Mouse (Mus musculus) spleen, postnatal 36 days (tissue): ENCODE measurements around the gene Cyb5b.
"Not testable (repeated sequence)": the region's sequence is repeated elsewhere in the genome, so short reads cannot be mapped to it uniquely, and the experiment has no call there.

ENCODE experiments used
- DNase-seq, 2 experiments: peaks; one replicate each; pipeline ENCODE4 v3.0.0; 2022; ENCODE audit warnings: low spot score in 2 of 2, mixed read lengths in 1 of 2

Gene Cyb5b

DNA sequence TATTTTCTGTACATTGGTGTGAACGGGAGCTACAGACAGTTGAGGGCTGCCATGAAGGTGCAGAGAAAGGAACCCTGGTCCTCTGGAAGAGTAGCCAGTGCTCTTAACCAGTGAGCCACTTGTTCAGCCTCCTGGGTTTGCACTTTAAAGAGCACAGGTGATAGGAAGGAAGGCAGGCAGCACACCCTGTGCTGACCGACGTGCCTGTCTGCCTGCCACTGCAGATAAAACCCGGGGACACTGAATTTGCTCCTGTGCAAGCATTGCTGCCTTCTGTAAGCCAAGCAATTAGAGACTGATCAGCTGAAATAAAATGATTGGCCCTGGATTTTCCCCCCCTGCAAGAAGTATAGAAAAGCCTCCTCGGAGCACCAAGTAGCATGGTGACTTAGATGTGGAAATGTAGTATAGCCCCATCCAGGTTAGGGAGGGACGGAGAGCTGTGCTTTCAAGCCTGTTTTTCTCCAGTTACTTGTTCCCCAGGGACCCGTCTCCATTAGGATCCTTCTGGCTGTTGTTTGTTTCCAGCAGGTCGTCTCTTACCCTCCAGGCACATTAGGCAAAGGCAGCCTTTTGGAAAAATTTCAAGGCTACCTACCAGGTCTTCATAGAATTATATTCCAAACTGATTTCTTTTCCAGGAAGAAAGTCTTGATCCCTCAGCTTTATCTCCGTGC, 22.7 kb downstream of the Cyb5b start:
- DNase-seq, result no peak

DNA sequence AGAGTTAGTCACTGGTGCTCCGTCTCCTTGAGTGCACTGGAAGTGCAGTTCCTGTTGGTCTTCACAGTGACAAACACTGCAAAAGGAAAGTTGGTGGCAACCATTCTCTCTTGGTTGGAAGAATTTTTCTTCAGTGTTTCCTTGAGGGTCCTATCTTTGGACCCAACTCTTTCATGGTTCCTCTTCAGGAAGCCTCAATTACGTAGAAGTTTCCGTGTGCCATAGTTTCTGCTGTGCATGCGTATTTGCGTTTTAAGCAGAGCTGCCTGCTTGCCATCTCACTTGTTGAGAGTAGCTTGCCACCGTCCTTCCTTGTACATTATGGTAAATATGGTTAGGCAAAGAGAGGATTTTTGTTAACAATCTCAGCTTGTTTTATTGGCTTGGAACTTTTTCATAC, 30.7 kb downstream of the Cyb5b start:
- DNase-seq, result no peak

DNA sequence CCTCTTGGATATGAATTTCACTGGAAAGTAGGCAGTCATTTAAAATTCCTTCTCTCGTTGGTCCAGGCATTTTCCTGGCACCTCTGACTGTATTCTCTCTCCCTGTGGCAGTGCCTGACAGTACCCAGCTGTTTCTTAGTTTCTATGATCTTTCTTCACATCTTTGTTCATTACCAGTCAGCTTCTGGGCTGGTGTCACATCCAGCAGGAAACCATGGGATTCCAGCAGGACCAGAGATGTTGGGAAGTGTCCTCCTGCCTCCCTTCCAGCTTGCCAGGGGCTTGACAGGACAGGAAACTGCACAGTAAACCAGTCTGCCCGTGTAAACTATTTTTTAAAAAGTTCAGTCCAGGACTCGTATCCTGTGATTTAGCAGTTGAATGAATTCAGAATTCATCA, 34.6 kb downstream of the Cyb5b start:
- no peak for DNase-seq

DNA sequence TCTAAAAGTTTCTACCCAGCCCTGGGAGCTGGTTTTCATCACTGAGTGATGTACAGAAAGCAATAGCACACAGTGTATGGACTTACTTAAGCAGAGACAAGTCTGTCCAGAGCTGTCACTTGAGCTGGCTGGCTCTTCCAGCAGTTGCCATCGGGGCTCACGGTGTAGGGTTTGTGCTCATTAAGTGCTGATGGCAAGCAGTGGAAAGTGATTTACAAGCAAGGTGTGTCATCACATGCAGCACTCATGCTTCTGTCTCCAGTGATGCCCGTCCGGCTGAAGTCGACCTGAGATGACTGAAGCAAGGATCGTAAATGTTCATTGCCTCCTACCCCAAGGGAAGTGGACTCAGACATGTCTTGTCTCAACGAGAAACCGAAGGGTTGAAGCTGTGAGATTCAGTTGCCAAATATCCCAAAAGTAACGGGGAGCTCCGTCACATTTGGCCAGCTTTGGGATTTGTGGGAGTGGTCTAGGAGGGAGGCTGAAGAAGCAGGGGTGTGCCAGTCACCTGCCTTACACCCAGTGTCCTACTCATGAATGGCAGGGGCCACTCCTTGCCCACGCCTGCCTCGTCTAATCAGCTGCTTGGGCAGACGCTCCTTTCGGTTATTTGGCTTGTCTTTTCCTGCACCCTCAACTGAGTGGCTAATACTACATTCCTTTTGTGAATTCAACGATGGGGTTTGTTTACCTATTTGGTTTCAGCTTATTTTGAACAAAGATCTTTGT, 36.4 kb downstream of the Cyb5b start:
- no peak for DNase-seq

DNA sequence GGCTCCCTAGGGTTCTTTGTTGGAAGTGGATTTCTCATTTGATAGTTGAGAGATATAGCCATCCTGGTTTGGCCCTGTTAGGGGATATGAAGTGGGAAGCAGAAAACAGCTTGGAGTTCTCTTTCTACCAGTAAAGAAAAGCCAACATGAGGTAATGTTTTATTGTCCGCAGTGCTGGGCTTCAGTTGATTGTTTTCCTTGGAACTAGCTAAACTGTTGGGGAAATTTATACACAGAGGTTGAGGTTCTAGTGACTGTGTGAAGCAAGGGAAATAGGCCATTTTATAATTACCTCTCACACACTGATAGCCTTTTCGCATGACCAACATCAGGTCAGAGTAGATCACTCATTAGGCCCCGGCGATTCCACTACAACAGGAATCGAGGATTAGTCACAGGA, 37.2 kb downstream of the Cyb5b start:
- no peak for DNase-seq

DNA sequence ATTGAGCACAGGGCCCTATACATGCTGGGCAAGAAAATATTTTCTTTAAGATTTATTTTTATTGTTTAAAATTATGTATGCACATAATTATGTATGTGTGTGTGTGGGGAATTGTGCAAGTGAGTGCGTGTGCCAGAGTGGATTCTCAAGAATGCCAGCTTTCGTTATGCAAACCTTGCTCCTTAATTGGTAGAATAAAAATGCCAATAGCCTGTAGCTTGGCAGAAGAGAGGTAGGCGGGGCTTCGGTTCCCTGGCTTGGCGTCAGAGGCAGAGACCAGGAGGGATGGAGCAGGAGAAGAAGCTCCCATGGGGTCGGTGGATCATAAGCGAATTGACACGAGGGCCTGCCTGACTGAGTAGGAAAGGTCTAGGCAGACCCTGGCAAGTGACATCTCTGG, 42.2 kb downstream of the Cyb5b start:
- DNase-seq, result no peak

DNA sequence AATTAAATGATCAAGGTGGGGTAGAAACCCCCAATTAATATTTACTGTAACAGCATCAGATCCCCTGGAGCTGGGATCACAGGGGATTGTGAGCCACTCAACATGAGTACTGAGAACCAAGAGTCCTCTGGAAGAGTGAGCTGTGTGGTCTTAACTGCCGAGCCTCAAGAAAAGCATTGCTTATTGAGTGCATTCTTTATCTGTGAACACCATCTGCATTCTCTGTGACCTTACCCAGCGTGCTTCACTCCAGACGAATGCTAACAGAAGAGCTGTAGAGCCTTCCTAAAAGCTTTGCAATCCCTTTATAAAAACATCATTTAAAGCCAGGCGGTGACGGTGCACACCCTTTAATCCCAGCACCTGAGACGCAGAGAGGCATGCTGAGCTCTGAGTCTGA, 42.9 kb downstream of the Cyb5b start:
- no peak for DNase-seq

DNA sequence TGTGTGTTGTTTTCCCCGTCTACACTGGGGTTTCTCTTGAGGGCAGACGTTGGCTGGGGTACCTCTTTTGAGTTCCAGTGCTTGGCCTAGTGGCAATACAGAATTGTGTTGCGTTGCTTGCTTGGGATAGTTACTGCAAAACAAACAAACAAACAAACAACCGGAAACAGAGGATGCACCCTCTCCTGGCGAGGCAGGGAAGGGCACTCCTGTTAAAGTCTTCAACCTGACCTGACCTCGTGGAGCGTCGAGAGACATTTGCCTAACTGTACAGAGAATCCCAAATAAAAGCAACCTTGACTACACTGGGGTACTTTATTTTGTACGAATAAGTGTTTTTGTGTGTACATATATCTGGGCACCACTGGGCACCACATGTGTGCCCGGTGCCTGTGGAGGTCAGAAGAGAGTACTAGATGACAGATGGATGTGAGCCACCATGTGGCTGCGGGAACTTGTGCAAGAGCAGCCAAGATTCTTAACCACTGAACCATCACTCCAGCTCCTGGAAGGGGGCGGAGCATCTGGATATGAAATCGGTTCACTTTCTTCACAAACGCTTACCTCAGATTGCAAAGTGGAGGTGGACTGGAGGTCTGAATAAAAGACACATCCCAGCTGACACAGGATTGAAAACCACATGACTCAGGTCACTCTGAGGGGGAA, 44.5 kb downstream of the Cyb5b start:
- DNase-seq, result no peak

DNA sequence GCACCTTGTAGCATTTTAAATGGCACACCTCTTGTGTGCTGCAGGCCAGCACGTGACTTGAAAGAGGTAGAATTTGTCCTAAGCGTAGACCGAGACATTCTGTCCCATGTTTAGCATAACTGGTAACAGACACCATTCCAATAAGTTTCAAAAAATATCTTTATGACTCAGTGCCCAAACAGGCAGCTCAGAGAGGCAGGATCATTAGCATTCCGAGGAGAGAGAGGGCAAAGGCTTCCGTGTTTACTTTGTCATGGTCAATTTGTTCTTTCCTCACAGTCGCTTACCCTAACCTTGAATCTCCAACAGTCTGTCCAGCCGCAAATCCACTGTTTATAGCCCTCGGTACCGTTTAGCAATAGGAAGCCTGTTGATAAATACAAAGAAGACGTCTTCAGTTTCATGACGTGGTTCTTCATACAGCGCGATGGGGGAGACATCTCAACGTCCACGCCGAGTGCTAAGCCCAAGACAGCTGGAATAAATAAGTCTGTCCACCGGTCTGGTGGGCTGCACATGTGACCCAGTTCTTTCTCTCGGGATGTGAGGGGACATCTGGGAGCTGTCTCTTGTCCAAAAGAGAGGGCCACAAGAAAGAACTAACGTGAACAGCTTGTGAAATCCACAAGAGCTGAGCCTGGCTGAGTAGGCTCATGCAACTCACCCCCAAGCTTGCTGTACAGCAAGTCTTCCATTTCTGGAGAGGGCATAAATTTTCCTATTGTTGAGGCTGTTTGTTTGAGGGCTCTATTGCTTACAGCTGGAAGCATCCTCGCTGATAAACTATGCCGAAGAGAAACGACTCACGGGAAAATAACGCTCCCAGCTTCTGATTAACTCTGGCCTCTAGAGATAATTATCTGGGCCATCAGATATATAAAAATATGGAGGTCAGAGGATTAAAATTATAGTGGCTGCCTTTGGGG, 47.7 kb downstream of the Cyb5b start:
- DNase-seq, result no peak

DNA sequence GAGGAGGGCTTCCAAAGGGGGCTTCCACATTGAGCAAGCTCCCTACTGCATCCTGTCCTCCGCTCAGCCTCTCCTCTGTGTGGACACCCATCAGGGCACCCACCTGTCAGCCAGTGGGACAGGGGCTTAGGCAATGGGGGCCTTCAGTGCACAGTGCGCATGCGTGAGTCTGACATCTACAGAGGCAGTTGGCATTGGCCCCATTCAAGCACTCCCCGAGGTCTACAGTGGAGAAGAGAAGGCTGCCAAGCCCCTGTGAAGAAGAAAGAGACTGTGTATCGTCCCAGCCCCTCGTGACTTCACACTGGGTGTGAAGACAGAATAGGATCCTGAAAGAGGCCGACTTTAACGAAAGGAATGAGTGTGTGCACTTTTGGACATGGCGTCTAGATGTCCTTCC, 54.7 kb downstream of the Cyb5b start:
- no peak for DNase-seq

DNA sequence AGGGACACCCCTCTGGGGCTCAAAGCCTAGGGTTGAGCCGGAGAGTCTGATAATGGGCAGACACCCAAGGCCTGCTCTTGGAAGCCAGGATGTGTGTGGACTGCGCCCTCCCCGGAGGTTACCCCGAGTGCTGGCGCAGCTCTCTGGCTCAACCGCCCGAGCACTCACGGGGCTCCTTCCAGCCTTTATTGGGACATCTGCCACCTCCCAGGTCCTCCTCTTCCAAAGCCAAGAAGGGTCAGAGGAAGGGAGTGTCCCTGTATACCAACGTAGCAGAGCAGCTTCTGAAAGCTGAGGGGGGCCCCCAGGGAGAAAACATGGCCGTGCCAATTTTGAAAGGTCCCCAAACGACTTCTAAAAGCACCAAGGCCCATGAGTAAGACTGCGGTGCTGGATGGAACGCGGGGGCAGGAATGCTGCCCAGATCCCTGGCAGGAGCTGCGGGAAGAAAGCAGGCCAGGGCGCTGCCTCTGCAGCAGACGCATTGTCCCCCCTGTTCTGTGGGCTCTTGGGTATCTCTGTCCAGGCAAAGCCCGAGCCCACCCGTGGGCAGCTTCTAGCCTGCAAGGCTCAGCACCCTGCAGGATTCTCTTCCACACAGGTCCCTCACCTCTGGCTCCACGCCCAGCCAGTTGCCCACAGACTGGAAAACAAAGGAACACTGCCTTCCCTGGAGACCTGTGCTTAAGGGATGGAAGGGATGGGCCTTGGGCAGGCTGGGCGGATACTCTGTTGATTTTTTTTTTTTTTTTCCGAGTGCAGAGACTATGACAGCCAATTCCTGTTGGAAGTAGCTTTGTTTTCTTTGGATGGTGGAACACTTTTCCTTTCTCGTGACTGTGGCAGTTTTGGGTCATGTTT, 55.5 kb downstream of the Cyb5b start:
- no peak for DNase-seq

DNA sequence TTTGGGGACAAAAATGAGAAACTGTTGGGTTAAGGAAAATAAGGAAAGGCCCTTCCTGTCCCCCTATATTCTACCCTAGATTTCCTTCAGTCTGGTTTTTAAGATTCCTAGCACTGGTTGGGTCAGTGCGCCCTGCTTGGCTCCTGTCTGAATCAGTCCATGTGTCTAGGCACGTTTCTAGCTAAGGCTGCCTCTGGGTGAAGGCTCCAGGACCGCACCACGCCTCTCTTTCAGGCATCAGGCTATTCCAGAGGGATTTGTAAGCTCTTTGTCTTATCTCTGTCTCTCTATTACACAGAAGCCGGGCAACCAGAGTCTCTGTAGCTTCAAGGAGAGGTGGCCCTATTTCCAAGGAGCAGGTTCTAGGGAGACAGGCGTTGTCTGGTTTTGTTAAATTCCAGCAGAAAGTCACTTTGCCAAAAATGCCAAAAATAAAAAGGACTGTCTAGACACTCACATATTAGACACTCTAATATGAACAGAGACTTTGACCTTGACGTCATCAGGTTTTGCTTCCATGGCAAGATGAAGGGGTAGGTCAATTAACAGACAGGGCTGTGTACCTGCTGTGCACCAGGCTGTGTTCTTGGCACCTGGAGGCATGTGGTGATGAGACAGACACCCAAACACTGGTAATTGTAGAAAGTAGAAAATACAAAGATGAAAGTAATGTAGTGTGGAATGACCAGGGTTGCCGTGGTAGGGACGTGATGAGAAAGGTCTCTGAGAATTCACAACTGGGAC, 56.5 kb downstream of the Cyb5b start:
- no peak for DNase-seq

DNA sequence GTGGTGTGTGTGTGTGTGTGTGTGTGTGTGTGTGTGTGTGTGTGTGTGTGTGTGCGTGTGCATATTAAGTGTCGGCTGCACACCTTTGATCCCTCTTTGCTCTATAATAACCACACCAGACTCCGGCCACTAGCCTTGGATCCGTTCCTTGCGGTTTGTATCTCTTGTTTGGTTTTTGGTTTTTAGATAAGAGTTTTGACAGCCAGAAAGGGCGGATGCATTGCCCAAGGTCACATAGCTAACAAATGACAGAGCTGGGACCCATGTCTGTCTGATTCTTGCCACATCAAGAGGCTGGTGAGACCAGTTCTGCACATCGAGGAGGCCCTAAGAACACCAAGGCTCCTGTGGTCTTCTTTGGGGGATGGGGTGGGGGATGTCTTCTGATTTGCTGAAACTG, 58.7 kb downstream of the Cyb5b start:
- DNase-seq, result no peak

DNA sequence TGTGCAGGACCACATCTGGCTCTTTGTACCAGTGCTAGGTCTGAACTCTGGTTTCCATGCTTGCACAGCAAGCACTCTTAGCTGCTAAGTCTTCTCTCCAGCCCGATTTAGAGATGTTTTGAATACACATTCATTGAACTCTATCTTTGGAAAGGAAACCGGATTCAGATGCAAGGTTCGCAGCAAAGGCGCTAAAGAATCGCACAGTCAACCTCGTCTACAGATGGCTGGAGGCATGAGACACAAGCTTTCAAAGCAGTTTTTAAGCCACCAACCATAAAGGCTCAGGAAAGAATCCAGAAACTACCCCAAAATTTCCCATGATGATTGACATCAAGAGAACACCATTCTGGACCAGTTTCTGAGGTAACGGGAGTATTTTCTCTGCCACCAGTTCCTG, 61.6 kb downstream of the Cyb5b start:
- no peak for DNase-seq

DNA sequence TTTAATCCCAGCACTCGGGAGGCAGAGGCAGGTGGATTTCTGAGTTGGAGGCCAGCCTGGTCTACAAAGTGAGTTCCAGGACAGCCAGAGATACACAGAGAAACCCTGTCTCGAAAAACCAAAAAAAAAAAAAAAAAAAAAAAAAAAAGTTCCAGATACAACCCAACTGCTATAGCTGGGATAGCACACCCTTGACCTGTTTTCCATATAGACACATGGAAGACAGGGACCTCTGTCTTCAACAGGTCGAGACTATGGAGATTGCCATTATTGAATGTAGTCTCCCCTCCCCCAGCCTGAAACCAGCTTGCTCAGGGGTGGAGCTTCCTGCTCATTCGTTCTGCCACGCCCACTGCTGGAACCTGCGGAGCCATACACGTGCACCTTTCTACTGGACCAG, 66.8 kb downstream of the Cyb5b start:
- not testable (repeated sequence) for DNase-seq

DNA sequence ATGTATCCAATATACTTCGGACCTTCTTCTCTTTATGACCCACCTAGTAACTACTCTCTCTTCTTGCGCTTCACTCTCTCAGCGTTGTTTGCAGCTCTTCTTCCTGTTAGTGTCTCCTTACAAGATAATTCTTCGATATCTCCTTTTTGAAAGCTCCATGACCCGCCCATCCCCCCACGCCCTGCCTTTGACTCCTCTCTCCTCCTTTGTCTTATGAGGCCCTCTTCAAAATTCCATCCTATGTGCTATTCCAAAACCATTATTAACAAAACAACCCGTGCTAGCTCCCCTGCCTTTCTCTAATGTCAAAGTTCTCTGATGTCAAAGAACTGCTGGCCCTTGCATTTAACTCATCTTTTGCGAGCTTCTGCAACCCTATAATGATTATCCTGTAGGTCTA, 67.7 kb downstream of the Cyb5b start:
- DNase-seq, result no peak

DNA sequence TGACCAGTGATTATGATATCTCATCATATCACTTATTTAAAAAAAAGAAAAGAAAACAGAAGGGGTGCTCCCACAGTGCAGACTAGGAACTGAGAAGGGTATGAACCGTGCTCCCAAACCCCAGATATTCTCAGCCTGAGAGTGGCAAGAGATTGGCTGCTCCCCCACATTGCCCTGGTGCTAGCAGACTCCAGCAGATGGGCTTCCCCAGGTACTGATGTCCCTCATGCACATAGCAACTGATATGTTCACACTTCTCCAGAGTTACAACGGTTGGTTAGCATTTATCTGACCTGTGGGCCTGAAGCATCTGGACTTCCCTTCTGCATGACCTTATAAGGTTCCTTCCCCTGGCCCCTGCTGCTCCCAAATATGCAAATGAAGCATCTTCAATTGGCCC, 68.6 kb downstream of the Cyb5b start:
- no peak for DNase-seq

DNA sequence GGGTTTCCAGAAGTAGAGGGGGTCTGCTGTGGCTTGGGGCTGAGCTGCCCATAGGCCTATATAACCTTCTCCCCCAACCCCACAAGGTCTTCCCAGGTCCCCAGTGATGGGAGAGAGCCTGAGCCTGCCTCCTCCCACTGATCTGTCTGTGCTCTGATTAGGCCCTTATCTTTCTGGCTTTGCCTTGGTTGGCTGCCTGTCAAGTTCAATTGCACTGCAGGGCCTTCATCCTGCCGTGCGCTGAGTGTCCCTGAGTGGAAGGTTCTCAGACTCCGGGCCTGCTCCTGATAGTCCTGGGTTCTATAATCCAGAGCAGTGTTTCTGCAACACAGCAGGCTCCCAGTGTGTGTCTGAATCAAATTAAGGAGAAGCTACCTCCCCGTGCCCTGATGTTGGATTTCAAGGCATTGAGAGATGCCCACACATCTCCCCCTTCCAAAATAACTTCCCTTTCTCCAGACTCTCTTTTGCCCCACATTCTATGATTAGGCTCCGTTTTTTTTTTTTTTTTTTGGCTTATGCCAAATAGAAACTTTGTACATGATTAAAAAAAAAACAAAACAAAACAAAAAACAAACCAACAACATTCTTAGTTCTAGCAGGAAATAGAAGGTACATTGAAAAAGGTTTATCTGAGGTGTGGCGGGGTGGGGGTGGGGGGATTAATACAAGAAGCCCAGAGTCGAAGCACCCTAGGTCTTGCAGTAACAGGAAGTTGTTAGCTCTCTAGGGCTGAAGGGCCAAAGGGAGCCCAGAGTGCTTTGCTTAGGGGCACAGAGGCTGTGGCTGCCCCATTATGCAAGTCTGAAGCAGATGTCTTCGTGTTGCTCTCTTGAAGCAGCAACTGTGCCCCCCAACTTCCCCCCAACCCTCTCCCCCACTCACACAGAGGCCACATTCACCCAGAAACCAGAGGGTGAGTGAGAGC, 71.7 kb downstream of the Cyb5b start:
- DNase-seq, result peak; percentile 7 to 22

DNA sequence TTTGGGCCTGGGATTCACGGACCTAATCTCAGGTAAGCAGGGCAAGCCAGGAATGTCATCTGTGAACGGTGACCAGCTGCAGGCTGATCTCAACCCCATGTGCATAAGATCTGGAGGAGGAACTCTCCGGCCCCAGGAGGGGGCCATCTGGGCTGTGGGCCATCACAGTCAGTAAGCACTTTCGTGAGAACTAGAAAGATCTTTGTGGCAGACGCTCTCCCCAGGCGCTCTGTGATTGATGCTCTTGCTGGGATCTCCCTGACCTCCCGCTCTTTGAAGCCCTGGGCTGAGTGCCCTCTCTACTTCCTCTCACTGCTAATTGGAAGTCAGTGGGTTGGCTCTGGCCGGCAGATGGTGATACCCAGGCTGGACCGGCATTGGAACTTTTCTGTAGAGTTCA, 75.7 kb downstream of the Cyb5b start:
- no peak for DNase-seq
